Mouse (Mus musculus) kidney, postnatal 25 days (tissue): ENCODE measurements around the gene Slc12a9.

Experiments
- DNase-seq, 2 experiments: peaks; one replicate each; pipeline ENCODE4 v3.0.0; 2021; ENCODE audit warnings: mixed read lengths in 2 of 2

Gene Slc12a9

GRCm38 (mm10) chr5:137346388-137346787 is 13.0 kb upstream of the Slc12a9 start:
- no peak for DNase-seq

DNA sequence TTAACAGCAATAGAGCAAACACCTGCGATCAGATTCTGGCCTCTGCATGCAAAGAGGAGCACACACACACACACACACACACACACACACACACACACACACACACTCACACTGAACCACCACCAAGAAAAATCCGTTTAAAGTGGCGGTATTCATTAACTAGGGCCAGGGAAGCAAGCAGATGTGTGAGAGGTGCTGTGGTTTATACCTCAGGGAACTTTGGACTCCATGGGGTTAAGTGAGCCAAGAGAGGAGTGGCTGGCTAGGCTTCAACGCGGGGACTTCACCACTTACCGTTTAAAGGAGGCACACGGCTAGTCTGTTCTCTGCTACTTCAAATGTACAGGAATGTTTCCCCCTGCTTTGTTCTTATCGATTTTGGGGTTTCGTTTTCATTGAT is 12.4 kb upstream of the Slc12a9 start:
- peak; percentile 77 to 91 for DNase-seq

DNA sequence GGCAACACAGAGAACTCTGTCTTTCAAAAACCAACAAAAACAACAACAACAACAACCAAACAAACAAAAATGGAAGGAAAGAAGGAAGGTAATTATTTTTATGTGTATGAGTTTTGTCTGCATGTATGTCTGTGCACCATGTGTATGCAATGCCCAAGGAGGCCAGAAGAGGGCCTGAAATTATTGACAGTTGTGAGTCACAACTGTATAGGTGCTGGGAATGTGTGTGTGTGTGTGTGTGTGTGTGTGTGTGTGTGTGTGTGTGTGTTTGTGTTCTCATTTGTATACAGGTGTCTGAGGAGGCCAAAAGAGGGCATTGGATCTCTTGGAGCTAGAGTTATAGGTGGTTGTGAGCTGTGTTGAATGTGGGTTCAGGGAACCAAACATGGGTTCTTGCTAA is 10.5 kb upstream of the Slc12a9 start:
- DNase-seq = no peak

GRCm38 (mm10) chr5:137343412-137343811 is 10.0 kb upstream of the Slc12a9 start:
- no peak for DNase-seq

GRCm38 (mm10) chr5:137342407-137343012 is 9.1 kb upstream of the Slc12a9 start:
- no peak for DNase-seq

DNA sequence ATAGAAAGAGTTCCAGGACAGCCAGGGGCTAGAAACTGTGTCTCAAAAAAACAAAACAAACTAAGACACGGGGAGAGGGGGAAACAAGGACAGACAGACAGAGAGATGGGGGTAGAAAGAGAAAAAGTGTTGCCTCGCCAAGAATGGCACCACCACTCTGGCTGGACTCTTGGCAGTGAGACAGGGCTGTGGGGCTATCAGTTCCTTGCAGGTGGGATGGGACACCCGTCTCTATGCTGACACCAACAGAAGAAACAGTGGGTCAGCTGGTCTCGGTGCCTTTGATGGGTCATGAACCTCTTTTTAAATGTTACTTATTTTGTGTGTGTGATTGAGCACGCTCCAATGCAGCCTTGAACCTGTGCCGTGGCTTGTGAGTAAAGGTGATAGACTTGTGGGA is 6.8 kb upstream of the Slc12a9 start:
- no peak for DNase-seq

DNA sequence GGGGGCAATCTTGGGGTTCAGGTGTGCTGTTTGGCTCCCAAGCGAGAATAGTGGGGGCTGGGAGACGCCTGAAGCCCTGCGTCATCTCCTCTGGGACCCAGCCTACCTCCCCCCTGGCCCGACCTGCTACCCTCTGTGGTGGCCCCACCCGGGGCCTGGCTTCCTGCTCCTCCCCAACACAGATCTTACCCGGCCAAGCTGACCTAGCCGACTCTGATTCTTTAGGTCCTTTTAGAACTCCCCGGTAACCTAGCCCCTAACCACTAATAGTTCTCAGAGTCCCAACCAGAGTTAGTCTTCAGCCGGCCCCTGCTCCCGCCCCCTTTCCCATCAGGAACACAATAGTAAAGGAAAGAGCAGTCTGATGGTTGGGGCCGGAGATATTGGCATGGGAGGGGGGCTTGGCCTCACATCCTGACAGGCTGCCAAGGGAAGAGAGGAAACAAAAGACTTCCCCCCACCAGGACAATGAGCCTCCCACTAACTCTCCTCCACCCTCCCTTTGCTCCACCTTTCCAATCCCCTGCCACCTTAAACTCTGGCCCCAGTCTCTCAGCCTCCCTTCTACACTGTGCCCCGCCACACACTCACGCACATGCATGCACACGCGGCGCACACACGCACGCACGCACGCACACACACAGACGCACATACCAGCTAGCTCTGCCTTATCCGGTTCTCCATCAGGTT is 6.0 kb upstream of the Slc12a9 start:
- DNase-seq = peak; percentile 71 to 87

- DNase-seq = peak; percentile 64 to 86
Observed at GRCm38 (mm10) chr5:137338663-137339289, 5.4 kb upstream of the Slc12a9 start.

DNA sequence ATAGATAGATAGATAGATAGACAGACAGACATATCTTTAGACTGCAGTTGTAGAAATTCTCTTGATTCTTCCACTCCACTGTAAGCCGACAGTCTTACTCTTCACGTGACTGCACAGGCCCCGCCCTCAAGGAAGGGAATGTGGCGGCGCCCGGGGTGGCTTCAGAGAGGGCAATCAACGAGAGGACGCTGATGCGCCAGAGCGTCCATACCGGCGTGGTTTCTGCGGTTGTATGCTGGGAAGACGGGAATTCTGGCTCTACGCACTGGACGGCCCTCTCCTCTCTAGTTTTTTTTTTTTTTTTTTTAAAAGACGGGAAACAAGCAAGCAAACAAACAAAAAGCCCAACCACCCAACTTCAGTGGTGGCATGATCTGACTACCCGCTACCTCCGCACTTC is 4.9 kb upstream of the Slc12a9 start:
- peak; percentile 96 to 97 for DNase-seq

- DNase-seq = peak; percentile 34 to 45
Observed at GRCm38 (mm10) chr5:137337190-137337589, 3.8 kb upstream of the Slc12a9 start.

- peak in 1 of 2 experiments; percentile 20 for DNase-seq
Observed at GRCm38 (mm10) chr5:137335066-137335465, 1.7 kb upstream of the Slc12a9 start.

DNA sequence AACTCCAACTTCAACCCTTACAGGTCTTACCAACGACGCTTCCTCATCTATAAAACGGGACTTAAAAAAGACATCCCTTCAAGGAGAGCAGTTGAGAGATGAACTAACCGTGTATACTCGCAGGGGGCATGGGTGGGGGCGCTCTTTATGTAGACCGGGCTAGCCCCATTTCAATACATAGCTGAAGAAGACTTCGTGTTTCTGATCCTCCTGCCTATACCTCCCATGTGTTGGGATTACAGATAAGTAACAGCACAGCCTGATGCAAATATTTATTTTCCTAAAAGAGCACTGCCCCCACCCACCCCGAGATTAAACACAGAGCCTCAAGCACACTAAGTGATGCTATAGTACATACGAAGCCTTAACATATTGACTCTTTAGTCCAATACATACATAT is 920 bp upstream of the Slc12a9 start:
- peak in 1 of 2 experiments; percentile 31 for DNase-seq

GRCm38 (mm10) chr5:137332857-137333511 is 413 bp downstream of the Slc12a9 start:
- no peak for DNase-seq

DNA sequence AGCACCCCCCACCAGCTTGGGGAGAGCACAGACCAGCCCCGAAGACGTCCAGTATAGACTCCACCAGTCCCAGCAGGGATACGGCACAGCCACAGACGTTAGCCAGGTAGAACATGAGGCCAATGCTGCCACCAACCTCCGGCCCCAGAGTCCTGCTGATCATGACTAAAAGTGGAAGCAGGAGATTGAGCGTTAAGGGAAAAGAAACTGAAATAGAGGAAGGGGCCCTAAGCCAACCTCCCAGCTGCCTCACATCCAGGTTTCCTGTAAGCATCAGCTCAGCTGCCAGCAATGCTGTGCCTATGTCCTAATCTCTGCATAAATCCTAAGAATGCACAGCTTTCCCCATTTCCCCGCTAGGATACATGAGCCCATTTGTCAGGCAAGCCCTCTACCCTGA is 2.5 kb downstream of the Slc12a9 start:
- DNase-seq = peak in 1 of 2 experiments; percentile 22

DNA sequence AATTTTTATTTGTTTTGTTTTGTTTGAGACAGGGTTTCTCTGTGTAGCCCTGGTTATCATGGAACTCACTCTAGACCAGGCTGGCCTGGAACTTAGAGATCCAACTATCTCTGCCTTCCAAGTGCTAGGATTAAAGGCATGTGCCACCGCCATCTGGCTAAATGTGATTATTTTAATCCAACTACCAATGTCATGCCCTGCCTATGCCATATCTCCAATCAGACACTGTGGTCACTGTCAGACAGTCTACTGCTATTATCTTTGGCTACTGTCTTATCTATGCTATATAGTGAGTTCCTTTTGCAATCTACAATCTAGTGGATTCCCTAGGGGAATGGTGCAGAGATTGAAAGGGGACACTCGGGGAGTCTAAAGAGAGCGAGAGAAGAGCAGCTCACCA is 12.4 kb downstream of the Slc12a9 start:
- no peak for DNase-seq

DNA sequence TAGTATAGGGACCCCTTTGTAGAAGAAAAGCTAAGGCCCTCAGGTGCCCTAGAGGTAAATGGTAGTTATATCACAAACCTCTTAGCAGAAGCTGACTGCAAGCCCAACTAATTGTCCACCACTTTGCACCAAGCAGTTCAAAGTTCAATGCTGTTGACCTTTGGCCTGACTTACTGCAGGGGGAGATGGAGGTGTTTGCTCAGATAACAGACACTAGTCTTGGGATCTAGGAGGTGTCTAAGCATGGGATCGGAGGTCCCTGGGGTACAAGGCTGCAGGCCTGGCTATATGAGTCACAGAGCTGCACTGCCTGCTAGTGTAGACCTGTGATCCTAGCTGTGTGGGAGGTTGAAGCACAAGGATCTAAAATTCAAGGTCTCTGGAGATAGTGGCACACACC is 14.8 kb downstream of the Slc12a9 start:
- DNase-seq = peak; percentile 64 to 65

GRCm38 (mm10) chr5:137317361-137317760 is 16.0 kb downstream of the Slc12a9 start:
- no peak for DNase-seq

GRCm38 (mm10) chr5:137315084-137315903 is 18.1 kb downstream of the Slc12a9 start:
- DNase-seq = peak; percentile 49 to 63

GRCm38 (mm10) chr5:137314193-137315083 is 19.0 kb downstream of the Slc12a9 start, which contains the start of gene Trip6:
Trip6 (minus strand) TSS chr5:137314404.
- peak; percentile 89 to 94 for DNase-seq

- no peak for DNase-seq
Observed at GRCm38 (mm10) chr5:137313466-137314192, 19.8 kb downstream of the Slc12a9 start.

DNA sequence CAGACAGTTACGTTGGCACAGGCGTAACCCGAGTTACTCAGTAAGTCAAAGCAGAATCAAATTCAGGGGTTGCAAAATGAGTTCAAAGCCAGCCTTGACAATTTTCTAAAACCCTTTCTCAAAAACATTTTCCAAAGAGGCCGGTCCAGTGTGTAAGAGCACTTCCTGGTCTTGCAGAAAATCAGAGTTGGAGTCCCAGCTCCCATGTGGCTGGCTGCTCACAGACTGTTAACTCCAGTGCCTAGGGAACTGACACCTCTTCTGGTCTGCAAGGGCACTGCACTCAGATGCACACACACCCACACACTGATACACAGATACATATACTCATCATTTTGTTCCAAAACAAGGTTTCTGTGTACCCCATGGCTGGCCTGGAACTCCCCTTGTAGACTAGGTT is 25.0 kb downstream of the Slc12a9 start:
- no peak for DNase-seq
